Comparison of ENCODE assay signal across 9 mouse cellular contexts in genomic region chr11:29885160-29885559, GRCm38 (mm10). TPM values are rescaled to one million over a fixed set of nuclear protein-coding genes. Genes with fewer than 3 reads are reported as not detected.
DNase-seq lines count a peak whose midpoint lies in the region; ATAC-seq and TF ChIP-seq lines count a peak whose summit lies in the region.
"Had no signal": no experiment of that assay in that cellular context is flagged by ENCODE, and none has a peak within 500 bp of the region (broad histone marks: within the 10 kb centered on the region; RNA-seq: fewer than 3 reads in every experiment).

No protein-coding gene starts in this region.

- peak; percentile 27; the same call in 1 of the 2 replicates for TF ChIP-seq CTCF in embryonic fibroblast, embryonic 13.5 days (IDR thresholded peaks at IDR 0.05; ENCODE audit: borderline replicate concordance, insufficient read depth, low read length)

- DNase-seq in ES-E14 (ENCODE audit: low read depth, low spot score): peak; percentile 66
- DNase-seq in adrenal gland, postnatal 25 days: peak; percentile 38
- DNase-seq in heart, postnatal 36 days: peak; percentile 51 to 61
- DNase-seq in layer of hippocampus, adult 11-12 months (ENCODE audit: low spot score): peak; percentile 86
- DNase-seq in lung, adult 18-20 months: peak; percentile 28 to 51

- no peaks in the 10 kb centered on the region for H3K36me3 ChIP-seq in ES-E14 (ENCODE audit: control insufficient read depth, insufficient read depth, low read length, poor library complexity, severe bottlenecking)
- H3K36me3 ChIP-seq: heart, embryonic 13.5 days had no signal

- TF ChIP-seq POLR2A in embryonic fibroblast, embryonic 13.5 days (IDR thresholded peaks at IDR 0.05; ENCODE audit: low read depth, low read length): no peak

- H3K4me3 ChIP-seq in ES-E14 (ENCODE audit: insufficient read depth in 1 of 2, low read depth in 1 of 2, low read length in 2 of 2, poor library complexity in 1 of 2, severe bottlenecking in 1 of 2): no peak overlapping the region
- H3K4me3 ChIP-seq in embryonic fibroblast, embryonic 13.5 days (ENCODE audit: insufficient read depth, low read length): no peak overlapping the region
- H3K4me3 ChIP-seq: heart, embryonic 13.5 days had no signal

- no peaks in the 10 kb centered on the region for H3K9me3 ChIP-seq in ES-E14 (ENCODE audit: control insufficient read depth, insufficient read depth, low read depth, low read length)
- H3K9me3 ChIP-seq: heart, embryonic 13.5 days had no signal

- in situ Hi-C loops in ES-E14 (cut with MboI; ENCODE audit: low sequenced_read_pairs in 2 of 2, unreplicated experiment in 2 of 2): no loop called here

- no peak overlapping the region for H3K27ac ChIP-seq in ES-E14 (ENCODE audit: insufficient read depth, low read depth, low read length, poor library complexity, severe bottlenecking)
- no peak overlapping the region for H3K27ac ChIP-seq in embryonic fibroblast, embryonic 13.5 days (ENCODE audit: insufficient read depth, low read length)
- H3K27ac ChIP-seq: heart, embryonic 13.5 days had no signal

- H3K9ac ChIP-seq in ES-E14 (ENCODE audit: insufficient read depth, low read depth, low read length, poor library complexity, severe bottlenecking): no peak overlapping the region
- H3K9ac ChIP-seq: heart, embryonic 13.5 days had no signal

- intact Hi-C loops in heart, postnatal 36 days (cut with DNase I): loop anchor here (1.0 to 5.0 kb wide), 4 partner anchors 22 to 617 kb away; no protein-coding TSS in a partner anchor

- H3K4me1 ChIP-seq in ES-E14 (ENCODE audit: control insufficient read depth in 2 of 2, insufficient read depth in 2 of 2, low read length in 2 of 2, poor library complexity in 1 of 2): peaks cover 0 to 2% of the 10 kb centered on the region in 2 experiments; a peak in 2 of 4 replicates
- peaks cover 6% of the 10 kb centered on the region; the same call in 1 of the 2 replicates for H3K4me1 ChIP-seq in embryonic fibroblast, embryonic 13.5 days (ENCODE audit: control insufficient read depth, insufficient read depth, low read length)

- peak; percentile 56; the same call in 1 of the 2 replicates for ATAC-seq in neutrophil, adult 5-6 weeks (ENCODE audit: extremely low read depth, insufficient number of reproducible peaks, low FRiP score, poor library complexity, severe bottlenecking)
- no peak for ATAC-seq in activated CD4-positive, CD25-positive, alpha-beta regulatory T cell, adult 4 months

TF ChIP-seq in ES-E14, 5 proteins besides CTCF, POLR2A, EP300 and RAD21:
- TF ChIP-seq CHD2 (IDR thresholded peaks at IDR 0.05; ENCODE audit: low read depth, low read length): no peak
- TF ChIP-seq ZNF384 (IDR thresholded peaks at IDR 0.05; ENCODE audit: low read depth, low read length): no peak
- no peak for TF ChIP-seq MAFK (IDR thresholded peaks at IDR 0.05; ENCODE audit: insufficient read depth, low read depth, low read length)
- no peak for TF ChIP-seq HCFC1 (IDR thresholded peaks at IDR 0.05; ENCODE audit: borderline replicate concordance, insufficient read depth, low read length)
- peak; percentile 83 for TF ChIP-seq ZC3H11A (IDR thresholded peaks at IDR 0.05; ENCODE audit: borderline replicate concordance, low read depth, low read length)

RNA-seq across cellular contexts. Expression of gene 4931440F15Rik, which starts 59.7 kb away (rescaled TPM):
- 0.26 and 0.36 TPM in 2 replicates for total RNA-seq in ES-E14 (2012; rRNA removed)
- total RNA-seq in adrenal gland, postnatal 25 days (2021): 0.62 and 0.67 TPM in 2 replicates
- polyA plus RNA-seq in embryonic fibroblast, embryonic 13.5 days (2011; ENCODE audit: insufficient read length, low read depth, missing spikeins): 0.21 TPM in 1 of 2 replicates, not detected in the other
- total RNA-seq in heart, postnatal 36 days (2021): 1 to 10 TPM; 1.8 to 2.1 TPM
- not detected in 2 replicates for total RNA-seq in neutrophil, adult 5-6 weeks (2017)
- polyA plus RNA-seq in activated CD4-positive, CD25-positive, alpha-beta regulatory T cell, adult 4 months (2017; shearing (Covaris generic)): not detected
